Mouse (Mus musculus): ENCODE data around the gene Snn.

The Snn gene

GRCm38 (mm10) chr16:11084181-11084580, 23.4 kb downstream of the Snn start:
- DNase-seq (ENCODE audit: low spot score), result no peak

GRCm38 (mm10) chr16:11086299-11086698, 25.6 kb downstream of the Snn start:
- DNase-seq (ENCODE audit: low spot score), result no peak

- DNase-seq (ENCODE audit: low spot score), result no peak
Measured at GRCm38 (mm10) chr16:11086856-11087588, 26.3 kb downstream of the Snn start.

- no peak for DNase-seq (ENCODE audit: low spot score)
Measured at GRCm38 (mm10) chr16:11090836-11091570, 30.3 kb downstream of the Snn start.

- DNase-seq (ENCODE audit: low spot score), result no peak
Measured at GRCm38 (mm10) chr16:11092061-11092460, 31.3 kb downstream of the Snn start.

- DNase-seq (ENCODE audit: low spot score), result no peak
Measured at GRCm38 (mm10) chr16:11092523-11092922, 31.8 kb downstream of the Snn start.

GRCm38 (mm10) chr16:11093717-11094386, 33.1 kb downstream of the Snn start:
- DNase-seq (ENCODE audit: low spot score), result no peak

GRCm38 (mm10) chr16:11097301-11097700, 36.6 kb downstream of the Snn start:
- no peak for DNase-seq (ENCODE audit: low spot score)

- no peak for DNase-seq (ENCODE audit: low spot score)
Measured at GRCm38 (mm10) chr16:11104905-11105304, 44.2 kb downstream of the Snn start.

GRCm38 (mm10) chr16:11109198-11109740, 48.5 kb downstream of the Snn start:
- DNase-seq (ENCODE audit: low spot score), result no peak

- DNase-seq (ENCODE audit: low spot score), result no peak
Measured at GRCm38 (mm10) chr16:11122625-11123024, 61.9 kb downstream of the Snn start.

- no peak for DNase-seq (ENCODE audit: low spot score)
Measured at GRCm38 (mm10) chr16:11124110-11124509, 63.4 kb downstream of the Snn start.

Measured in ovary, postnatal 36 days (tissue).